Mouse (Mus musculus) myocyte (in vitro differentiated cells): ENCODE measurements around the gene Unc5b.

Source experiments
- CEBPB ChIP-seq: IDR thresholded peaks from 2 replicates; pipeline ENCODE4 v1.6.1; 2011; ENCODE audit warnings: mild to moderate bottlenecking, moderate library complexity; ENCODE audit not compliant: poor library complexity, insufficient read depth, severe bottlenecking
- E2F4 ChIP-seq: IDR thresholded peaks from one replicate; pipeline ENCODE4 v1.6.1; 2011; ENCODE audit warnings: mild to moderate bottlenecking, control low read depth, moderate library complexity; ENCODE audit not compliant: insufficient read depth
- MAX ChIP-seq: IDR thresholded peaks from one replicate; pipeline ENCODE4 v1.6.1; 2011; ENCODE audit warnings: low read depth, mild to moderate bottlenecking, control low read depth
- MYOD1 ChIP-seq, 3 experiments: IDR thresholded peaks; one replicate each; pipeline ENCODE4 v1.6.1; 2011; ENCODE audit warnings: control low read depth in 2 of 3, low read depth in 2 of 3, mild to moderate bottlenecking in 2 of 3, moderate library complexity in 1 of 3; ENCODE audit not compliant: insufficient read length in 2 of 3, control insufficient read depth in 1 of 3
- POLR2A ChIP-seq: IDR thresholded peaks from one replicate; pipeline ENCODE4 v1.6.1; 2011; ENCODE audit warnings: low read depth, mild to moderate bottlenecking, control low read depth, moderate library complexity; ENCODE audit not compliant: insufficient read length
- POLR2AphosphoS2 ChIP-seq: IDR thresholded peaks from one replicate; pipeline ENCODE4 v1.6.1; 2011; ENCODE audit warnings: low read depth, control low read depth; ENCODE audit not compliant: insufficient read length
- TCF12 ChIP-seq: IDR thresholded peaks from one replicate; pipeline ENCODE4 v1.6.1; 2011; ENCODE audit warnings: mild to moderate bottlenecking, control low read depth; ENCODE audit not compliant: poor library complexity, insufficient read depth, severe bottlenecking
- USF1 ChIP-seq: IDR thresholded peaks from one replicate; pipeline ENCODE4 v1.6.1; 2011; ENCODE audit warnings: low read depth, mild to moderate bottlenecking, control low read depth, moderate library complexity

DNA sequence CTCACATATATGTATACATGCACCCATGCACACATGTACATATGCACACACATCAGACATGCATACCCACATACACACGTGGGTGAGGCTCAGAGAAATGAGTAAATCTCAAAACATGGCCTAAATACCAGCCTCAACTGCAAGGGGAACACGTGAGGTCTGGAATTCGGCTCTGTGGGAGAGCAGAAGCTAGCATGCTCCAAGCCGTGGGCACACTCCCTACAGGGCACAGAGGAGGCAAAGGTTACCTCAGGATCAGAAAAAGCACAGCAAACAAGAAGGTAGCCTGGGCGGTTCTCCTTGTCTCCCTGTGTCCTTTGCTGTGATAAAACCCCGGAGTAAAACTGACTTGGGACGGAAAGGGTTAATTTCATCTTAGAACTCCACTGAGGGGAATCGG is 77.4 kb downstream of the Unc5b start:
- TF ChIP-seq TCF12 (no peak), POLR2A (no peak), CEBPB (no peak), MAX (no peak), E2F4 (no peak), MYOD1 (IDR thresholded peaks at IDR 0.05; ENCODE audit: control insufficient read depth in 1 of 3, insufficient read length in 2 of 3, low read depth in 2 of 3) (no peak), USF1 (no peak), POLR2AphosphoS2 (no peak)
